Mouse (Mus musculus) erythroblast, adult 5-6 weeks (primary cell): ENCODE data around the gene Sall2. TPM values are rescaled to one million over a fixed set of nuclear protein-coding genes. Genes with fewer than 3 reads are reported as not detected.
"Not testable (repeated sequence)": the region's sequence is repeated elsewhere in the genome, so short reads cannot be mapped to it uniquely, and the experiment has no call there.

ENCODE experiments used
- ATAC-seq: replicated peaks from 2 replicates; pipeline ENCODE4 v1.8.0; 2016; ENCODE audit warnings: moderate number of reproducible peaks, mild to moderate bottlenecking, moderate TSS enrichment, inconsistent platforms; ENCODE audit not compliant: poor library complexity, low FRiP score, severe bottlenecking
- total RNA-seq, 2 experiments: library from RNA; stranded (forward) in 1 of 2; stranded (reverse) in 1 of 2; fragments of 150-400 nt in 1 of 2; fragments of 200-764, 138-1000 nt in 1 of 2; gene quantifications; 2 replicates each; pipeline versions ENCODE4 v1.2.3 to v1.2.4; 2015 to 2017; ENCODE audit warnings: low replicate concordance in 2 of 2

The Sall2 gene
- total RNA-seq (2015; ENCODE audit: low replicate concordance): not detected in 2 replicates
- total RNA-seq (2017; ENCODE audit: low replicate concordance): 0.26 TPM in 1 of 2 replicates, not detected in the other

DNA sequence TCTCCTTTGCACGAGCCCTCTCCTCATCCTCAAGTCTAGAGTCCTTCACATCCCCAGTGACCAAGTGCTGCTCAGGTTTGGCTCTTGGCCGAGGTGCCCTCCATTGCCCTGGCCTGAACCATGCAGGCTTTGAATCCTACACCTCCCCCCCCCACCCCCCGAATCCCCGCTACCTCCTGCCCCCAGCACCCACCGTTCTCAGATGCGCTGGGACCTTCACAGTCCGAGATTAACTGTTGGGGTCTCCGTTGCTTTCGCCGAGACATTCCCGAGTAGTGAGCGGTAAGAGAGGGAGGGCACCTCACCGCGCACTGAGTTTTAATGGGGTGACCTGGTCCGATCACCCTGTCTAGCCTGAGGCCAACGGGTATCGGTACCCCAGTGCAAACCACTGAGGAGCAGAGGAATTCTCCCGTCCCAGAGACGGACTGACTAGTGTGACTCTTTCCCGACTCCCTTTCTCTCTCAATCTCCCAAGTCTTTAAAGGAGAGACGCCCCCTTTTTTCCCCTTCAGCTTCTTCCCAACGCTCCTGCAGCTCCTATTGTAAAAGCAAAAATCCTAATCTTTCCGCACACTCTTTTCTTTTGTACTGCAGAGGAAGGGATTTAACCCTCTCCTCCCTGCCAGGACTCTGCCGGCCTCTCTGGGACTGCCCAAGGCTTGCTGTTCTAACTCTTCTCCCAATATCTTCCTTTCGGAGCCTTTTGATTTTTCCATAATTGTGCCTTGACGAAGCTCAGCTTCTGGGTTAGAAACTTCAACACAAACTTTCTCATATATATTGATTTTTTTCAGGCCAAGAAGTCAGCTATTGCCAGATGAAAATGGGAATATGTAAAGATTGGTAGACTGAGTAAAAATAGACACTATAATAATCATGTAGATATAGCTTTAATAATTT lies at the start of gene Sall2:
Sall2 (minus strand) TSS at position 853 of the 903 bp plus-strand sequence.
- ATAC-seq: no peak

DNA sequence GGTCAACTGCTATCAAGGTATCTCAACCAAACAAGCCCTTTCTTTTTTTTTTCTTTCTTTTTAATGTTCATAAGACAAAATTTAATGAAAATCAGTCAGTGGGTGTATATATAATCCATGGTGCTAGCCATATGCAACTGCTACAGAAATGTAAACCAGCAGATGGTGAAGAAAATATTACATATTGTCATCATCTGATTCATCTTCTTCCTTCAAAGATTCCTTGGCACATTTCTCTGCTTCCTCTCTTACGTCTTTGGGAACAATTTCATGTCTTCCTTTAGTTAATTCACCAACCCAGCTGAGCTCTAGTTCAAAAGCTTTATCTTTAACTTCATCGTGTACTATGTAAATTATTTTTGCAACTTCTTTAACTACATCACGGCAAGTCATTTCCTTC lies 40.2 kb upstream of the Sall2 start:
- ATAC-seq: no peak

DNA sequence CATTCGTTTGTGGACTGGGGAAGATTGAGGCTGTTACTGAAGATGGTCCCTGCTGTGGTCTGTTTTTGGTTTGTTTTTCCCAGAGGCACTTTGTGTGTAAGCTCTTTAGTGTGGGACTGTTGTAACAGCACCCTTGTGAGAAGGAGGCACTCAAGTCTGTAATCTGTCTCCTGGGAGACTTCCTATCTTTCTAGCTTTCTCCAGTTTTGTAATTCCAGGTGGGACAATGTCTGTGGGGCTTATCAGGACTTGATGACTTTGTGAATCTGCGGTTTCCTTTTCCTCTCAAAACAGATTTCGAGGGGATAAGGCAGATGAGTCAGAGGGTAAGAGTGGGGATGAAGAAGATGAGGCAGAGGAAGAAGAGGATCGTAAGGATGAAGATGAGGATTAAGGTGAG lies 27.7 kb upstream of the Sall2 start, which contains the start of gene Olfr1513:
Olfr1513 (minus strand) TSS at position 101 of the 400 bp plus-strand sequence.
- ATAC-seq: no peak

GRCm38 (mm10) chr14:52339512-52339852 lies 10.9 kb upstream of the Sall2 start:
- ATAC-seq: no peak

DNA sequence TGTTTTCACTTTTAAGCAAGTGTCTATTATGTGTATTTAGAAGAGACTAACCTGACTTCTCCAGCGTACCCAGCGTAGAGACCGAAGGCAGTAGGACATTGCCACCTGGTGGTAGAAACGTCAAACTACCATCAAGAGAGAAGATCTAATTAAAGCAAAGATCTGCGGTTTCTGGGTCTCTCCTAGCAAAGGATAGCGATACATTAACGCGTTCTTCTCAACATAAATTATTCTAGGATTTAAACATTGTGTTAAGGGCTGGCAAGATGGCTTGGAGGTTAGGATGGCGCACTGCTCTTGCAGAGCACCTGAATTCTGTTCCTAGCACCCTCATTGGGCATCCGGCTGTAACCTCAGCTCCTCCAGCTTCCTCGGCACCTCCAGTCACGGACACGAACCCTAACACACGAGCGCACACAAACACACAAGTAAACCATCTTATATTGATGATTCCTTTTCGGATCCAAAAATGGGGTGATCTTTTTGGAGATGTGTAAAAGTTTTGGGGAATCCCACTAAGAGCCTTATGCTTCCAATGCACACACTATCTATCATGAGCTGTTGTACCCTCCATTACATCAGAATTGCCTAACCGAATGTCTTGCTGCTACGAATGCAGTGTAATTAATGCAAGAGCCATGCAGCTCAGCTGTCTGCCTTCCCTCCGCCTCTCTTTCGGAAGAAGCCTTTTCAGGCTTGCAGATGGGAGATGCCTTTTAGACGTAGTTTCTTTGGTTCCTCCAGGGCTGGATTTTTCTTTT lies 10.4 kb upstream of the Sall2 start:
- ATAC-seq: peak; percentile 88

- no peak for ATAC-seq
These were observed 3.6 kb upstream of the Sall2 start for GRCm38 (mm10) chr14:52332171-52332570.

- ATAC-seq: no peak
These were observed 2.6 kb upstream of the Sall2 start for GRCm38 (mm10) chr14:52331069-52331750.

DNA sequence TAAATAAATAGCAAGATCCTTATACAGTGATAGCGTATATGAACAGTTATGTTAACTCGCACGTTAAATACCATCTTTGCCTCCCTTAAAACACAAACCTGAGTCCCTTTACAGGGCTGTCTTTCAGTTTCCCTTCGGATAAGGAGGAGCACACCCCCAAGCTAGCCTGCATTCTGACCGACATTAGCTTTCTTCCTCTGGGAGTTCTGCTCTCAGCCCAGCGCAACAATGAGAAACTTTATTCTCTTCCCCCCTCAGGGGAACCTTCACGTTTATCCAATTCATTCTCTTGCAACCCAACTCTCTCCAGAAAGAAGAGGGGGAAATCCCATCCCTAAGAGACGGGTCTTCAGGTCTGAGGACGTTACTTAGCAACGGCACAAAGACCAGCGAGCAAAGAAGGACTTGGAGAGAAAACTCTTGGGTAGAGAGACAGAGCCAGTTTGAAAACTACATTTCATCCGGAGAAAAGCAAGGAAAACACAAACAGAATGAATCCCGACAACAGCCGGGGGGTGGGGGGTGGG lies 1.1 kb downstream of the Sall2 start:
- no peak for ATAC-seq

DNA sequence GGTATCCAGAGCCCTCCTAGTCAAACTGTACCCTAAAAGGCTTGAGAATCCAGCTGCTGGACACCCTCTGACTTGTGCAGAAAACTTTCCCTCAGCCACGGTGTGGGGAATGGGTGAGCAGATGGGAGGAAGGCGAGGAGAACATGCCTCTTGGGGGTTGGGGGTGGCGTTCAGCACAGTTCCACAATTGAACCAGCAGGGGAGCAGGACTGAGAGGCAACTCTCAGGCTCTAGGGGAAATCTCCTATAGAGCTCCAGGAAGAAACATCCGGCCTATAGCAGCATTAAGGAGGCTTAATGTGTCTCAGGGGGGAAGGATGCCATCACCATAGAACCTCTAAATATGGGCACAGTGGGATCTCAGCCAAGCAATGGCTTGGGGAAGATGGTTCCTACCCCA lies 2.7 kb downstream of the Sall2 start:
- ATAC-seq: no peak

DNA sequence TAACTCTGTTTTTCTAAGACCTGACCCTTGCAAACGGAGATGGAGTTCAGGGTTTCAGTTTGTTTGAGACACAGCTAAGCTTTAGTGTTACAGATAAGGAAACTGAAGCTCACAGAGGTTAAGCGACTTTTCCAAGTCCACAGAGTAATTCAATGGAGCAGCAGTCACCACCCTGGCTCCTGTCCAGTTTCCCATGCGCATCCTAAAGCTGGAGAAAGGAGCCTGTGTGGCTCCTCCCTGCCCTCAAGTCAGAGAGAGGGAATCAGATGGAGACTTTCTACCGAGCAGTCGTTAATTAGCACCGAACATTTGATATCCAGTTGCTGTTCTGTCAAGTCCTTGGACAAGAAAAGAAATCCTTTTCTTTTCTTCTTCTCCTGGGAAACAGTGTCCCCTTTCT lies 9.2 kb downstream of the Sall2 start:
- ATAC-seq: no peak

- ATAC-seq: no peak
These were observed 11.9 kb downstream of the Sall2 start for GRCm38 (mm10) chr14:52316441-52317225.

DNA sequence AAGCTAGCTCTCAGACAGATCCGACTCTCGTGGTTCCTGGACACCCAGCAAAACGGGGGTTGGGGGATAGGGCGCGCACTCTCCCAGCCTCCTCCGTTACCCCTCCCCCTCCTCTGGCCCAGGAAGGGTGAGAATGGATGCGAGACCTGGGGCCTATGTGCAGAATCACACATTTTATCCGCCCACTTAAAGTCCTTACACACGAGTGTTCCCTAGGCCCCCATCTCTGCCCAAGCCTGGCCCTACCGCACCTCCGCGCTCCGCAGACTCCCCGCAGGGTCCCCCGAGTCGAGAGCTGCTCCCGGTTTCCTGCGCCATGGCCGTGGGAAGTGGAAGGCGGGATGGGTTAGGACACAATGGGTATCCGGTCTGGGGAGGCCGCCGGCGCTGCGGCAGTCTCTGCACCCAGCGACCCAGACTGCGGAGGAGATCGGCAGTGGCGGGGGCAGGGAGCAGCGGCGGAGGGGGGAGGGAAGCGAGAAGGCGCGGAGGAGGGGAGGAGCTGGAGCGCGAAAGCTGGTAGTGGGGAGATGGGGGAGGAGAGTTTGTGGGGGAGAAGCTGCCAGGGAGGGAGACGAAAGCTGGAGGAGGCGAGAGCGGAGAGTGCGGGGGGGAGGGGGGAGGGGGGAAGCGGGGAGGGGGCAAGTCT lies 12.6 kb downstream of the Sall2 start:
- ATAC-seq: no peak

- ATAC-seq: no peak
These were observed 13.2 kb downstream of the Sall2 start for GRCm38 (mm10) chr14:52315283-52315780.

DNA sequence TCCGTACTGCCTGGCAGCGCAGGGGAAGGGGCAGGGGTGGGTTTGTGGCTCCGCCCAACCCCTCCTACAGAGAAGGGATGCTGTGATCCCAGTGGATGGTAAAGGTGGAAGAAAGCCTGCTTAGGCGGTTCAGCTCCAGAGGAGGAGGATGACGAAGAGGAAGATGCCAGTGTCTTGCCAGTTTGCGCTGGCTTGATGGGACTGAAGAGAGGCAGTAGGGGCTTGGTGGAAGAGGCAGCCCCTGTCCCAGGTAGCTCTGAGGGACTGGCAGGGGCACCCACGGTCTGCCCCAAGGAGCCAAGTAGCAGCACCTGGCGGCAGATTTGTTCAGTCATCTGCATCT lies 13.8 kb downstream of the Sall2 start:
- no peak for ATAC-seq

DNA sequence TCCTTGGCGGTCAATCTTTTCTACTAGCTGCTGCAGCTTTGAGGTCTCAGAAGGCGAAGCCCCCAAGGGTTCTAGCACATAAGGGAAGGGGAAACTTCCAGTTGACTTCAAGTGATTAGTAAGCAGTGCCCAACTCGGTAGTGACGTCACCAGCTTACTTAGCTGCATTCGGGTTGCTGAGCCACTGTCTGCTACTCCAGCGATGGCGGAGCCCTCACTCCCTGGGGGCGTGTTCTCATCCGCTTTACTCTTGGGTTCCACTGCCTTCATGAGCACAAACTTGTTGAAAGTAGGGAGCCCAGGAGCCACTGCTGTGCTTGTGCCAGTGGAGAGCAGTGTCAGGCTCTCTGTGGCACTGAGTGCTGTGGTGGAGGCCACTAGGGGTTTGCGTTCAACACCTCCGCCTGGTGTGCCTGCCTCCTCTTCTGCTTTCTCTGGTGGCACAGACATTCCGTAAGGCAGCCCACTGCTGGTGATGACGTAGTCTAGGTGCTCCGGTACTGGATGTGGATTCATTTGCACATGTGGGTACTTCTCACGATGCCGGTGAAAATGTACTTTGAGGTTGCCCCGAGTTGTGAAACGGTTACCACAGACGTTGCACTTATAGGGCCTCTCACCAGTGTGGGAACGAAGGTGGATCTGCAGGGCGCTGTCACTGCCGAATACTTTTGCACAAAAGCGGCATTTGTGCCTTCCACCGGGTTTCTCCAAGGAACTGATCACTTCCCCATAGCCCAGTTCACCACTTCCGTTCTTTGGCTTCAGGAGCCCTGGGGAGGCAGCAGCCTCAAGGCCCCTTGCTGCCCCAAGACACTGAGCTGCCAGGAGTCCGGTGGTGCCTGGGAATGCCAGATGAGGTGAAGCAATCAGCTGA lies 14.4 kb downstream of the Sall2 start:
- no peak for ATAC-seq

DNA sequence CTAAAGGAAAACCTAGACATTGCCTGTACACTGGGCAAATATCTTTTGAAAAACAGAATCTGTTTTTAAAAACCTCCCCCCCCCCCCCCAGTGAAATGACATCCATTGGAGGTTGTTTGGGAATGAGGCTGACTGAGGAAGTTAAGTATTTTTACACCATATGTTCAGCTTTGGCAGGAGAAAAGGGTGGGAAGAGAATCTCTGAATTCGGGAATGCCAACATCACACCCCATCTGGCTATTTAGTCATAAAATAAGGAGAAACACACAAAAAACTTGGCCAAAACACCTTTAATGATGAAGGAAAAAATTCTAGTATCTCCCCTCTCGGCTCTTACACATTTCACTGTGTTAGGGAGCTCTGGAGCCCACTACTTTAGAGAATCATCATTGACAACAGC lies 17.7 kb downstream of the Sall2 start:
- ATAC-seq: no peak

DNA sequence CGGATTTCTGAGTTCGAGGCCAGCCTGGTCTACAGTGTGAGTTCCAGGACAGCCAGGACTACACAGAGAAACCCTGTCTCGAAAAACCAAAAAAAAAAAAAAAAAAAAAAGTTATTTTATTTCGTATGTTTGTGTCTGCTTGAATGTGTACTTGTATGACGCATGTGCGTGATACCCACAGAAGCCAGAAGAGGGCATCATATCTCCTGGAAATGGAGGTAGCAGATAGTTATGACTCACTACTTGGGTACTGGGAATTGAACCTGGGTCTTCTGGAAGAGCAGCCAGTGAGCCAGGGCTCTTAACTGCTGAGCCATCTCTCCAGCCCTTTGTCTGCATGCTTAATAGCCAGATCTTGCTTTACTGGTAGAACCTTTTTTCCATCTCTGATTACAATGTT lies 18.2 kb downstream of the Sall2 start:
- ATAC-seq: not testable (repeated sequence)

GRCm38 (mm10) chr14:52306100-52306499 lies 22.5 kb downstream of the Sall2 start:
- ATAC-seq: no peak
